Mouse (Mus musculus) kidney, postnatal 0 days (tissue): ENCODE results near the gene Mgat4d. TPM values are rescaled to one million over a fixed set of nuclear protein-coding genes. Genes with fewer than 3 reads are reported as not detected.

Experiments
- ATAC-seq: fragments of 200-750 bp; cut with Nextera tagmentation; replicated peaks from 2 replicates; pipeline ENCODE4 v1.8.0; 2017; ENCODE audit warnings: low read depth, moderate number of reproducible peaks, moderate TSS enrichment, moderate library complexity; ENCODE audit not compliant: low FRiP score
- DNase-seq: peaks from one replicate; pipeline ENCODE4 v3.0.0-alpha.2; 2016; ENCODE audit warnings: low spot score
- H3K27ac ChIP-seq: fragments of 300-500 bp; sonication (generic); 2 replicates; pipeline ENCODE4 v1.5.1; 2014; ENCODE audit warnings: mild to moderate bottlenecking
- H3K27me3 ChIP-seq: fragments of 300-500 bp; sonication (generic); 2 replicates; pipeline ENCODE4 v1.6.1; 2014; ENCODE audit warnings: low read length, mixed read lengths; ENCODE audit not compliant: insufficient read depth
- H3K36me3 ChIP-seq: fragments of 300-500 bp; sonication (generic); 2 replicates; pipeline ENCODE4 v1.6.1; 2014; ENCODE audit warnings: low read length, mixed read lengths; ENCODE audit not compliant: insufficient read depth
- H3K4me1 ChIP-seq: fragments of 300-500 bp; sonication (generic); replicated peaks from 2 replicates; pipeline ENCODE4 v1.6.1; 2014; ENCODE audit warnings: antibody characterized with exemption, low read length, mixed read lengths; ENCODE audit not compliant: insufficient read depth
- H3K4me2 ChIP-seq: fragments of 300-500 bp; sonication (generic); 2 replicates; pipeline ENCODE4 v1.6.1; 2014; ENCODE audit warnings: mild to moderate bottlenecking, low read length, moderate library complexity, mixed read lengths
- H3K4me3 ChIP-seq: fragments of 300-500 bp; sonication (generic); replicated peaks from 2 replicates; pipeline ENCODE4 v1.5.1; 2014; ENCODE audit warnings: low read depth, low read length
- H3K9ac ChIP-seq: fragments of 300-500 bp; sonication (generic); 2 replicates; pipeline ENCODE4 v1.6.1; 2014; ENCODE audit warnings: low read depth, low read length
- H3K9me3 ChIP-seq: fragments of 300-500 bp; sonication (generic); replicated peaks from 2 replicates; pipeline ENCODE4 v1.6.1; 2016; ENCODE audit warnings: low read length, inconsistent platforms, mixed read lengths
- CTCF ChIP-seq: IDR thresholded peaks from 2 replicates; pipeline ENCODE4 v1.5.1; 2016; ENCODE audit warnings: antibody characterized with exemption, low read depth, mild to moderate bottlenecking, moderate library complexity
- WGBS: fragments of 180-500 bp; shearing (Covaris S2); extraction: QIAGEN DNeasy Blood & Tissue Kit; methylation state at CpG from one replicate; pipeline ENCODE4 v1.1.7; 2014; 5-methylcytosine and 5-hydroxymethylcytosine counted together
- polyA plus RNA-seq: library from polyadenylated mRNA; unstranded; fragments of >200 nt; fragmentation: Nextera tagmentation; extraction: Ambion mirVana; gene quantifications from 2 replicates; pipeline ENCODE4 v1.2.1, GENCODE M21; 2015

The Mgat4d gene
- polyA plus RNA-seq, 1 experiment from 2014 or later, result not detected

DNA sequence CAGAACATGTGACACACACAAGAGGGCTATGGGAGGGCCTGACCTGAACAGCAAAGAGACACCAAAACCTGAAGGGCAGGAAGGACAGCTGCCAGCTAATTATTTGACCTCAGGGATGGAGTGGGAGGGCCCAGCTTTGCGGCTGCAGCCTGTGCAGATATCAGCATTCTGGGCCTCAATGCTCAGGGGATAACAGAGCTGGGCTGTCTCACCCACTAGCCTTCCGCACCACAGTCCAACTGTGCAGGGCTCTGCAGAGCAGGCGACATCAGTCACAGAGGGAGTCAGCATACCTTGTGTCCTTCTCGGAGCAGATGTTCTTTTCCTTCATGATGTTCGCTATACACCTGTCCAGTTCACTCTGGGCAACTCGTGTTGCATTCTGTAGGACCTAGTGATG lies 25.9 kb upstream of the Mgat4d start:
- no peak for TF ChIP-seq CTCF
- no peak for ATAC-seq
- H3K4me1 ChIP-seq, result no peaks in the 10 kb centered on the region
- DNase-seq, result no peak
- no peak overlapping the region for H3K4me2 ChIP-seq
- H3K9me3 ChIP-seq, result no peaks in the 10 kb centered on the region
- no peak overlapping the region for H3K9ac ChIP-seq
- H3K36me3 ChIP-seq, result peaks cover 37% of the 10 kb centered on the region
- no peaks in the 10 kb centered on the region for H3K27me3 ChIP-seq
- WGBS, result 92% methylated on average over 6 of the region's 6 CpGs
- H3K4me3 ChIP-seq, result no peak overlapping the region
- no peak overlapping the region for H3K27ac ChIP-seq

DNA sequence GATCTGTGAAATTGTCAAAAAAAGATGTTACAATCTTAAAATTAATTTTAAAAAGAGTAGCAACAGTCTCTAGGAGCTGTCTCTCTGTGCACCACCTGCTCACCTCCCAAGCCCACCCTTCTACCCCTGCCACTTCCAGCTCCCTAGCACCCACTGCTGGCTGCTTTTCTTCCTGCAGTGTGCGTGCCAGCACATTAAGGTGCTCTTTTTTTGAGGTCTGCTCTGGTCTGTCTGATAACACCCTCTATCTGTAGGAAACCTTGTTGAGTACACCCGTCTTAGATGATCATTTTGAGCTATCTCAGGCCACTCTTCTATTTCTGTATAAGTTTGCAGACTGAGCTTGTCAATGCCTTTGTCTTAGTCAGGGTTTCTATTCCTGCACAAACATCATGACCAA lies 25.2 kb upstream of the Mgat4d start:
- 88% methylated on average over 2 of the region's 2 CpGs for WGBS
- DNase-seq (no peak), ATAC-seq (no peak)
- Histone ChIP-seq H3K9me3 (no peaks in the 10 kb centered on the region), H3K9ac (no peak overlapping the region), H3K4me1 (no peaks in the 10 kb centered on the region), H3K27ac (no peak overlapping the region), H3K4me2 (no peak overlapping the region), H3K36me3 (peaks cover 37% of the 10 kb centered on the region), H3K4me3 (no peak overlapping the region), H3K27me3 (no peaks in the 10 kb centered on the region)
- TF ChIP-seq CTCF, result peak; percentile 39; the same call in 1 of the 2 replicates

DNA sequence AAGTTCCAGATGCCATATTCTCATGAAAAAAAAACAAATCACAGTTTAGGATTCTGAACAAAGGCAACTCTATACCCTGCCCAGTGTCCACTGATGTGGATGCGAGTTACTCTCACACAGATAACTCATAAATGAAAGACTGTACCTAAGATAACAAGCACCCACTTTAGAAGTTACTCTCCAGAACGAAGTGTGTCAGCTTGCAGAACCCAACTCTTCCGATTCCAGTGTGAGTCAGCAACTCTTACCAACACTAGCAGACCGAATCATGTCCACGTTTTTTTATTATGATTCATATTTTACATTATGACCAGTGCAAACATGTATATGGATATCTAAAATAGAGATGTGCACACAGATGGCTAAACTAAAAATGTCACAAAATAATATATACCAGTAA lies 20.4 kb upstream of the Mgat4d start:
- Histone ChIP-seq H3K9me3 (no peaks in the 10 kb centered on the region), H3K27me3 (no peaks in the 10 kb centered on the region), H3K36me3 (peaks cover 8% of the 10 kb centered on the region), H3K4me1 (no peaks in the 10 kb centered on the region), H3K4me2 (no peak overlapping the region), H3K4me3 (no peak overlapping the region), H3K27ac (no peak overlapping the region), H3K9ac (no peak overlapping the region)
- ATAC-seq (no peak), DNase-seq (no peak)
- WGBS, result 93% methylated on average over 5 of the region's 5 CpGs
- TF ChIP-seq CTCF, result no peak

DNA sequence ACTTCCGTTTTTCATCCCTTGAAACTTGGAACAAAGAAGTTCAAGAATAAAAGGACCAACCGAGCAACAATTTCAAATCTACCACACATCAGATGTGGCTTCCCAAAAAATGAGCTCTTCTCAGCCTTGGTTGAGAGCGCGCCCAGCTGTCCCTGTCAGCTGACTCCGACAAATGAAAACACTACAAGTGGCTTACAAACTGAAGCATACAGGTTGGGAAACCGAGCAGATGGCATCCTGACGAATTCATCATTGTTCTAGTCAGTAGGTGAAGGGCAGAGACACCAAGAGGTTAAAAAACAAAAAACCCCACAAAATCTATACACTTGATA lies 16.7 kb upstream of the Mgat4d start:
- DNase-seq, result peak; percentile 57
- no peaks in the 10 kb centered on the region for H3K27me3 ChIP-seq
- no peaks in the 10 kb centered on the region for H3K4me1 ChIP-seq
- H3K9ac ChIP-seq, result peak overlapping the region; percentile 86
- peak overlapping the region; percentile 94 for H3K4me3 ChIP-seq
- WGBS, result 9% methylated on average over 7 of the region's 7 CpGs
- H3K36me3 ChIP-seq, result peaks cover 5% of the 10 kb centered on the region; the same call in 1 of the 2 replicates
- peak overlapping the region; percentile 98 for H3K4me2 ChIP-seq
- no peak overlapping the region for H3K27ac ChIP-seq
- H3K9me3 ChIP-seq, result no peaks in the 10 kb centered on the region
- no peak for ATAC-seq
- no peak for TF ChIP-seq CTCF

DNA sequence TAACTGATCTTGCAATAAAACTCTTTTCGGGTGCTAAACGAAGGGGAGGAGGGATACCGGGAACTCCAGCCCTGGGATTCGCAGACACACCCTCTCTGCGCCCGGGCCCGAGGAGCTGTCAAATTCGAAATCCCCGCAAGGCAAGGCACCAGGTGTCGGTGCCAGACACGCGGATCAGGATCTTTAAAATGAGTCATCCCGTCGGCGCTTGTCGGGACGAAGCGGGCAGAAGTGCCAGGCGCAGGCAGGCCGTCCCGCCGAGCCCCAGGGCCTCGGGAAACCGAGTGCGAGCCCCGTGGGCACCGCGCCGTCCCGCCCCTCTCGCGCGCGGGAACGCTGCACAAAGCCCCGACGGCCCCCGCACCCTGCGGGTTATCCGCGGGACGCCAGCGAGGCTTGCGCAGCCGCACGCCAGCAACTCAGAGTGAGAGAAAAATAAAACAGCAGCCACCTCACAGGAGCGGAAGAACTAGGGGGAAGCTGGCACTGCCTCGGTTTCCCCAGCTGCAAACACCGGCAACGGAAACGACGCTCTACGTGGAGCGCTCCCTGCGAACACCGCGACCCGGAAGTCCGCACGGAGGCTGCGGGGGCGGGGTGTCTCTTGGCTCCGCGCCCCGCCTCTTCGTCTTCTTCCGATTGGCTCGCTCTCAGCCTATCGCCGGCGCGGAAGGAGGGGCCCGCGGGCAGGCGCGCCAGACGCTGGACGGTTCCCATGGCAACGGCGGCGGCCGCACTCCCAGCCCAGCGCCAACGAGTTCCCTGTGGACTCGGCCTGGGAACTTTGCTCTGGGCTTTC lies 16.2 kb upstream of the Mgat4d start, which contains the start of gene Elmod2:
Gene Elmod2, minus strand, starts transcription at position 588 of the 799 bp plus-strand sequence.
- WGBS, result under 1% methylated on average over 78 of the region's 85 CpGs
- DNase-seq (peak; percentile 99), ATAC-seq (peak; percentile 100)
- Histone ChIP-seq H3K4me1 (no peaks in the 10 kb centered on the region), H3K36me3 (peaks cover 5% of the 10 kb centered on the region; the same call in 1 of the 2 replicates), H3K4me2 (peak within 1 kb of the TSS; percentile 98), H3K9me3 (no peaks in the 10 kb centered on the region), H3K9ac (peak within 1 kb of the TSS; percentile 86), H3K27ac (0 out of 2 replicates have a peak within 1 kb of the TSS, but pooled peaks have one; percentile 51), H3K27me3 (no peaks in the 10 kb centered on the region), H3K4me3 (peak within 1 kb of the TSS; percentile 94)
- TF ChIP-seq CTCF, result no peak

DNA sequence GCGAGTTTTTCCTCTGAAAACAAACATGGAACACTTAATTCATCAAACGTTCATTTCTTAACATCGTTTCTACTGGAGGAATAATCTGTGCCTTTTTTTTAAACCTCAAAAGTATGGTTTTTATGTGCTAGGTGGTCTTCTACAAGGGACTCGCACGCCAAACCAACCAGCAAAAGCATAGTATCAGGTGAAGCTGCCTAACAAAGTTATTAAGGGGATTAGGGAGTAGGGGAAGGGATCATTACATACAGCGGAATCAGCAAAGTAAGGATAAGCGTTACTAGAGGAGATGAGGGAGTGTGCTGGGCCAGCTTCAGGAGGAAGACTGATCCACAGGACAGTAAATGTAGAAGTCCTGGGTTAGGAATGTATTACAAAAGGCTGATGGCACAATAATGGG lies 15.4 kb upstream of the Mgat4d start:
- Histone ChIP-seq H3K9ac (peak overlapping the region; percentile 38; the same call in 1 of the 2 replicates), H3K27me3 (no peaks in the 10 kb centered on the region), H3K4me3 (peak overlapping the region; percentile 94), H3K36me3 (peaks cover under 1% of the 10 kb centered on the region; the same call in 1 of the 2 replicates), H3K9me3 (no peaks in the 10 kb centered on the region), H3K4me2 (peak overlapping the region; percentile 98), H3K27ac (no peak overlapping the region), H3K4me1 (no peaks in the 10 kb centered on the region)
- WGBS, result 10% methylated on average over 7 of the region's 7 CpGs
- ATAC-seq (no peak), DNase-seq (no peak)
- TF ChIP-seq CTCF, result no peak
